Mouse (Mus musculus) layer of hippocampus, adult 18-20 months (tissue): Measurements from ENCODE around the gene Slc6a9. TPM values are rescaled to one million over a fixed set of nuclear protein-coding genes. Genes with fewer than 3 reads are reported as not detected.

Experiments used
- DNase-seq, 2 experiments: peaks; one replicate each; pipeline ENCODE4 v3.0.0; 2022; ENCODE audit warnings: low spot score in 2 of 2
- total RNA-seq, 2 experiments: library from RNA; stranded (reverse); gene quantifications; 2 replicates each; pipeline ENCODE4 v1.2.3; 2021

The Slc6a9 gene
- total RNA-seq, 2 experiments from 2014 or later: 35.3 to 37.4 TPM

DNA sequence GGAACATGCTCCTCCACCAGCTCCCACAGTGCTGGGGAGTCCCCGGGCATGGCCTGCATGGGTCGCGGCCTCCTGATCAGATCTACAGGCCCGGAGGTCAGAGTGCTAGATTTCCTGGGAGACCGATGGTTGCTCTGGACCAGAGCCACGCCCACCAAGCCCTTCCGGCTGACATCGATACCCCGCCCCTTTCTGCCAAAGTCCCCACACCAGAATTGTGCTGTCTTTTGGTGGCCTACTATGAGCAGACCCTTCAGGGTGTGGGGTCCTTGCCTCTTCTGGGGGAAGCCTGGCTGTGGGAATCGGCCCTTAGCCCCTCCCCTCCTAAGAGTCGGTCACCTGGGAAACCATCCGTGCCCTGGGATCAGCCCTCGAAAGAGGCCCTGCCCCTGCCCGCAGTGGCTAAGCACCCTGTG is 38.2 kb downstream of the Slc6a9 start, which contains the start of gene Ccdc24:
TSS of gene Ccdc24 (minus strand) at position 87 of the 416 bp plus-strand sequence.
- DNase-seq: no peak

GRCm38 (mm10) chr4:117873615-117874014 is 39.3 kb downstream of the Slc6a9 start:
- DNase-seq: no peak

DNA sequence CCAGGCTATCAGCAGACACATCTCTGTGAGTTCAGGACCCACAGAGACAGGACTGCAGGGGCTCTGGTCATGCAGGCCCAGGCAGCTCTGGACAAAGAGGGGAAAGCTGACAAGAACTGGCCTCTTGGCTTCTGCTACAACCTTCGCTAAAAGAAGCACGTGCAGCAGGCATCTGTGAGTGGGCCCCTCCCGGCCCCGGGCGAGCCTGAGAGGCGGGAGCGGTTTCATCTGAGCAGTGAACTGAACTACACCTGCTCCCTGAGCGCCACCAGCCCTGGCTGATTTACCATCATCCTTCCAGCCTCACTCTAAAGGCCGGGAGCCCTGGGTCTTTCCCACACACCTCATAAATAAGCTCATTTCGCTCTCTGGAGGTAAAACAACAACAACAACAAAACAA is 44.0 kb downstream of the Slc6a9 start:
- DNase-seq: no peak

DNA sequence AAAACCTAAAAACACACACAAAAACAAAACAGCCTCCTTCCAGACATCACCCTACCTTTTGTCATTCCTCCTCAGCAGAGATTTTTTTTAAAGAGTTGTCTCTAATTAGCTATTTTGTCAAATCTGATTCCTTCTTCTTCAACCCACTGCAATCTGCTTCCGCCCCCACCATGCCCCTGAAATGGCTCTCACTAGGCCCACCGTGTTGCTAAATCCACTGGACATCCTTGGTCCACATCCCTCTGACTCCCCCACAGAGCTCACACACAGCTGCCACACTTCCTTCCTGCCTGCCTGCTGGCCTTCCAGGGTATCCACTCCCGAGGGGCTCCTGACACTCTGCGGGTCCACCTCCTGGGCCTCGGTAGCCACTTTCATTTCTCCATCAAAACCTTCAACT is 44.4 kb downstream of the Slc6a9 start:
- DNase-seq: no peak

- DNase-seq: peak; percentile 53 to 64
These were observed 48.7 kb downstream of the Slc6a9 start, which contains the start of gene B4galt2 for GRCm38 (mm10) chr4:117882701-117883691. Gene B4galt2, minus strand, starts transcription at chr4:117883487.

- no peak for DNase-seq
These were observed 49.8 kb downstream of the Slc6a9 start for GRCm38 (mm10) chr4:117884146-117884545.

- DNase-seq: no peak
These were observed 50.8 kb downstream of the Slc6a9 start for GRCm38 (mm10) chr4:117885093-117885492.

DNA sequence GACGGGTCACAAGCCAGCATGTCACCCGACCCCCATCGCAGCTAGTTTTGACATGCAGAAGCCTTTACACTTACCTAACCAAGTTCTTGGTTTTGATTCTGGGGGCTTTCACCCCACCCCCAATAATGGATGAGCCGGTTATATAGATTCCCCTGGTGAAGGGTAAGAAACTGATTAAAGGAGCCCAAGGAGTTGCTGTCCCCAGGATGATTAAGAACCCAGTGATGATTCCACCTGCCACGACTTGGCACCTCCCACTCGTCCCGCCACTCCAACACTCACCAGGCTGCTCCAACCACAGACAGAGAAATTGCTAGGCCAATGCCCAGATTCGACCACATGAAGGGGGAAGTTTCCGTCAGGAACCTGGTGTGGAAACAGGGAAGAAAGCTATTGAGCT is 51.7 kb downstream of the Slc6a9 start:
- no peak for DNase-seq

DNA sequence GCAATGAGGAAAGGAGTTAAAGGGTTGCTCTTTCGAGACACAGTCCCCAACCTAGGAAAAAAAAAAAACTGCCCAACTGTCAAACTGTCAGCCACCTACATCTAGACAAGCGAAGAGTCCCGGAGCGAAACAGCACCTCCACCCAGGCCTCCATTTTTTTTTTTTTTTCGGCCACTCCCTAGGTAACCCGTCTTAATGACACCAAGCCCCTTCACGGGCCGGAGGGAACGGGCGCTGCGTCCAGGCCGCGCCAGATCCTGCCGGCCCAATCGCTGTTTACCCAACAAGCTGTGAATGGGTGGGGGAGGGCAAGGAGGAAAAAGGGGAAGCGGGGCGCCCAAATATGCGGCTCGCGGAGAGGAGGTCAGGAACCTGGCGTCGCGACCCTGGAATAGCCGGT is 52.3 kb downstream of the Slc6a9 start:
- DNase-seq: no peak

GRCm38 (mm10) chr4:117887133-117887532 is 52.8 kb downstream of the Slc6a9 start, which contains the start of gene Atp6v0b:
Gene Atp6v0b, minus strand, starts transcription at chr4:117887333.
- peak; percentile 93 to 96 for DNase-seq

DNA sequence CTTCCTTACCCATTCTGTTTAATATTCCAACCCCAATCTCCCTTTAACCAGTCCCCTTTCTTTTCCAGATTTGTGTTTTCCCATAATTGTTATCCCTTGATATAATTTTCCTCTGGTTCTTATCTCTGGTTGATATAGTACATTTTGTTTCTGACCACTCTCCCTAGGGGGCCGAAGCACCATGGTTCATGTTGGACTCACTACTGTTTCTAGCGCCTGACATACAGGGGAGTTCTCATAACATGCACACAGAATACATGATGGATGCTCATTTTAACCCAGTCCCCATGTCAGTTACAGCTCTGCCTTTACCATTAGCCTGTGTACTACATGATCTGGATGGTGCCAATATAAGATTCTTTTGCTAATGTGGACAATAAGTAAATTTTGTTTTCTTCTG is 53.6 kb downstream of the Slc6a9 start:
- no peak for DNase-seq

DNA sequence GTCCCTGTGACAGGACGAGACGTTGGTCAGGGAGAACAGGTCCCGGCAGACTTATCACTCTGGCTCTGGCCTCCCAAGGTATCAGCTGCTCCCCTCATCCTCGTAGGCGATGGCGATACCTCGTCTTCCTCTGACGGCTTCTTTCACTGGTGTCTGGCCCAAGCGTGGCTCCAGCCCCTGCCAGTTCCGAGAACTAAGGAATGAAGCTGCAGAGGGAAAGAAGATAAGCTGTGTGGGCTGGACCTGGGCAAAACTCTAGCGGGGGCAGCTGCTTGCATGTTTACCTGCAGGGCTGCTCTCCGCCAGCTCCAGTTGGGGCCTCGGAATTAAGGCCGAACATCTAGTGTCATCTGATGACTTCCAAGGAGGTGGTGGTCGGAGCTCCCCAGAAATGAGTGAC is 55.2 kb downstream of the Slc6a9 start:
- DNase-seq: no peak

GRCm38 (mm10) chr4:117890031-117890430 is 55.7 kb downstream of the Slc6a9 start:
- no peak for DNase-seq

- no peak for DNase-seq
These were observed 56.4 kb downstream of the Slc6a9 start for GRCm38 (mm10) chr4:117890750-117891149.

DNA sequence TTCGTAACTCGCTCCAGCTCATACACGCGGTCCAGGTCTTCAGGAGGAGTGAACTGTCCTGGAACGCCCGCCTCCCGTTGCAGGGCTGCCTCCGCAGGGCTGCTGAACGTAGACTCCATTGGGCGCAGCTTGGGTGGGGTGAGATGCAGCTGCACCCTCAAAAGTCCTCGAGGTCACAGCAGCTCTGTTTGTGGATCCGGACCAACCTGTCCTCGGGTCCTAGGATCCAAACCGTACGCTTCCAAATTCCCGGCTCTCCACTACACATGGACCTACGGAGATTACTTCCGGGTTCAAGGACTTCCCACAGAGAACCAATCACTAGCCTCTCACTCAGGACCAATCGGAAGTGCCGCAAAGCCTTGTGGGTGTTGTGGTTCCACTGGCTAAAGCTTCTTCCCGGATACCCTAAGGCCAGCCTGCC is 57.4 kb downstream of the Slc6a9 start, which contains the start of gene Dph2:
TSS of gene Dph2 (minus strand) at position 295 of the 424 bp plus-strand sequence.
- DNase-seq: peak; percentile 77 to 91

- no peak for DNase-seq
These were observed 59.1 kb downstream of the Slc6a9 start for GRCm38 (mm10) chr4:117893376-117893775.

- DNase-seq: no peak
These were observed 60.3 kb downstream of the Slc6a9 start for GRCm38 (mm10) chr4:117894601-117895000.

DNA sequence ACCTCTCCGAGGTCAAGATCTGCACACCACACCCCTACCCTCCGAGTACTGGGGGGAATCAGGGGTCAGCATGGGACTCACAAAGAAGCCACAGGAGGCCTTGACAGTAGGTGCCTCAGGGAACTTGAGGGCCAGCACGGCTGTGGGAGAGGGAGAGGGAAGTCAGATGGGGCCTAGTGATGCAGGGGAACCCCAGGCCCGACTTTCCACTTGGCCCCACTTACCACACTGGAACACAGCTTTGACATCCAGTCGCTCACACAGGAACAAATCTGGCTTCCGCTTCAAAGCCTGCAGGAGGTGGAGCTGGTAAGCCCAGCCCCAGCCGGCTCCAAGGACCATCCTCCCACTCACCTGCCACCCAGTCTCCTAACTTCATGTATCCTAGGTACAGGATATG is 61.0 kb downstream of the Slc6a9 start:
- DNase-seq: no peak

GRCm38 (mm10) chr4:117896031-117896430 is 61.7 kb downstream of the Slc6a9 start:
- no peak for DNase-seq

- no peak for DNase-seq
These were observed 63.8 kb downstream of the Slc6a9 start for GRCm38 (mm10) chr4:117898111-117898510.

GRCm38 (mm10) chr4:117904094-117904493 is 69.8 kb downstream of the Slc6a9 start:
- DNase-seq: peak; percentile 62 to 78

- no peak for DNase-seq
These were observed 70.5 kb downstream of the Slc6a9 start for GRCm38 (mm10) chr4:117904761-117905160.
